Mouse (Mus musculus) mature B cell (primary cell): ENCODE data around the gene Mier2.

Experiments
- in situ Hi-C: fragments of 300-500 bp; cut with MboI; formaldehyde crosslinking; loops from 2 replicates; pipeline ENCODE4 v1.14.3; 2019

Mier2 gene

DNA sequence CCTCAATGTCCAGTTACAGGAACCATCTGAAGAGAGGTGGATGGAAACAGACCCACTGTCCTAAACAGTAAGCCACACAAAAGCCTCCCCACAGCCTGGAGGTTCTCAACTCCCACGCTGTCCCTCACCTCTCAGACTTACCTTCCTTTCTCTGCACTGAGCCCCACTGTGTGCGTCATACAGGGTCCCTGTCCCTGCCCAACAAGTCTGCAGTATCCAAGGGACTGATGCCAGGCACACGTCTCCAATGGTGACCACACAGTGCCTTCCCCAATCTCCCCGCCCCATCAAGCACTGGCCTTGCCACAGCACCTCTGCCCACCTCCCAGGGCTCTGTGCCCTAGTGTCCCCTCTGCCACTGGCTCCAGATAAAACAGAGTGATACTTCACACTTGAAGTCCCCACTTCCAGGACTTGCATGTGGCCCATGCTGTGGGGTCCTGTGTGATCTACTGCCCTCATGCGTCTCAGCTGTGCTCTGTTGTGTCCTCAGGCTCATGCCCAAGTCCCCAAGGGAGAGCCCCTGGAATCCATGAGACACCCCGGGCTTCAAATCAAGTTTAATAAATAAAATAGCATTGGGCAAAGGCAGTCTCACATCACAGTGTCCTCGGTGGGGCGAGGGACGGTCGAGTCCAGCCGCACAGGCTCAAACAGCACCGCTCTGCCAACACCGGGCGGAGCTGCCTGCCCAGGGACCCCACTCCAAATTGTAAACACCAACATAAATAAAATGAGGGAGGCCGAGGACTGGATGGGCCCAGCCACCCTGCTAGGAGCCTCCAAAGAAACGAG, 15.1 kb downstream of the Mier2 start:
- in situ Hi-C loops = no loop called here

DNA sequence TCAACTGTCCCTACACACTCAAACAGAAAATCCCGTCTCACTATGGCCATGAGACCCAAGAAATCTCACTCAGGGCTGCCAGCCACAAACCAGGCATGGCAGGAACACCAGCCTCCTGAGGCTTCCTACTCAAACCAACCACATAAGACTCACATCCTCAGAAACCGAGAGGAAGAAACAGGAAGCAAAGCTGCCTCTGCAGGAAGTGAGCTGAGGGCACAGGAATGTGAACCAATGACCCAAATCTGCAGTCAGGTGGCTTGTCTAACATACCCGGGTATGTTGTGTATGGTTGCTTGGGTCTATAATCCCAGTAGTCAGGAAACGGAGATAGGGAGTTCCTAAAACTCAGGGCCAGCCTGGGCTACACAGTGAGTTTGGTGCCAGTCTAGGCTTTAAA, 16.1 kb downstream of the Mier2 start:
- in situ Hi-C loops = no loop called here

DNA sequence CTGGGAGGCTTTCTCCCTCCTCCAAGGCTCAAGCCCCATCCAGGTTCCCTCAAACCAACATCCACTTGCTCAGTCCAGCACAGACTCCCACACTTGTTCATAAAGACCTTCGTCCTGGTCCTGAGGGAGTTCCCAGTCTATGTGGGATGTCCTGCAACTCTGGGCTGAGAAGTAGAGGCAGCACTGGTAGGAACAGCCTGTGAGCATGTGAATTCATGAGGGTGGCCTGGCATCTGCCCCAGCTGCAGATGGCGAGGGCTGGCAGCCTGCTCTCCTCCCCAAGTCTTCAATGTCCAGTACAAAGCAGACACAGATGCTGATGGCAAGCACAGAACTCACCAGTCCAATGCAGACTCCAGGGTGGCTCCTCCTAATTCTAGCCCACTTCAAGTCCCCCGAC, 16.7 kb downstream of the Mier2 start:
- in situ Hi-C loops = no loop called here

DNA sequence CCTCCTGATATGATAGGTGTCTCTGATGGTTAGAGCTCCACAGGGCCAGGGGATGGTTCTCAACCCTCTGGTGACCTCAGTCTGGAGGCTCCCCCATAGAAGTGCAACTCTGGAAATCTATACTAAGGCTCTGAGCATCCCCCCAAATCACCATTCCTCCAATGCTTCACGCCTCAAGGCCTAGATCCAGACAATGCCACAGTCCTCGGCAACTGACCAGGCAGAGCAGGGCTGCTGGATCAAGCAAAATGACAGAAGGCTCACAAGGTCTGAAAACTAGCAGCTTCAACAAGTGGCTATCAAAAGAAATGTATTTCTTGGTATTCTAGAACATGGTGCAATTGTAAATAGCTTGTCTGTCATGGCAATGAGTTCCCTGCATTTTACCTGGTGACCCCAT, 17.2 kb downstream of the Mier2 start:
- in situ Hi-C loops = no loop called here

DNA sequence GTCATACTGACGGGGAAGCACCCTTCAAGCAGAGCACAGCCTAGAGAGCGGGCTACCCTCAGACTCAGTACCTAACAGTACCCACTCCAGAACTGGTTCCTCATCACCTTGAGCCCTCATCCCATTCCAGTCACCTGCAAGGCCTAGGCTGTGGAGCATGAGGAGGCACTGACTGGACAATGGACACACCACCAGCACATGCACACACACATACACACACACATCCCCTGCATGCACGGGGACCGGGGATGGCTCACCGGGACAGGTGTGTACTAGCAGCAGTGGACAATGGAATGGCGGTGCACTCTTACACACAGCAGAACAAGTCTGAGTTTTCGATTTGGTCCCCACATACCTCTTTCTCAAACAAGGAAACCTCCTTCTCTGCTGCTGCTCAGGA, 17.7 kb downstream of the Mier2 start:
- in situ Hi-C loops = no loop called here

DNA sequence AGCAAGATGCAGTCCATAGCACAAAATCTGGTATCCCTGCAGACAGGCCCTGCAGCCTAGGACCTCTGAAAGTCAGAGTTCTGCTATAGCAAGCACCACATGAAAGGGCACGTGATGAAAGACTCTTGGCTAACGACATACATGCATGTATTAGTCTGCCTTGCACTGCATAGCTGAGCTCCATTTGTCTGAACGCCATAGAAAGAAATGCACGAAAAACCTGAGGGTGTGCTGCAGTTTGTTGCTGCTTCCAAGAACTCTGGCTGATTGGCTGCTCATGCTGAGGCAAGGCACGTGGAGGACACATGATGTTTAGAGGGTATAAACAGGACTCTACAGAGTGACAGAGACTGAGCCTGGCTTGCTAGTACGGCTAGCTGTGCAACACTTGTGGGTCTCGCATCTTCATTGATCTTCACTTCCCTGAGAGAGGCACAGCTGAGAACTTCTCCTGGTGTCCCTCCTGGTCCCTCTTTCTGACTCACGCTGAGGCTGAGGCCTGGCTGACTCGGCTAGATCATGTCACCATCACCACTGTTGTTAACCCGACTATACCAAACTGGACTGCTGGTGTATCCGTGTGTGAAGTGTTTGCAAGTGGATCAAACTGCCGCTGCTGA, 18.4 kb downstream of the Mier2 start:
- in situ Hi-C loops = no loop called here

DNA sequence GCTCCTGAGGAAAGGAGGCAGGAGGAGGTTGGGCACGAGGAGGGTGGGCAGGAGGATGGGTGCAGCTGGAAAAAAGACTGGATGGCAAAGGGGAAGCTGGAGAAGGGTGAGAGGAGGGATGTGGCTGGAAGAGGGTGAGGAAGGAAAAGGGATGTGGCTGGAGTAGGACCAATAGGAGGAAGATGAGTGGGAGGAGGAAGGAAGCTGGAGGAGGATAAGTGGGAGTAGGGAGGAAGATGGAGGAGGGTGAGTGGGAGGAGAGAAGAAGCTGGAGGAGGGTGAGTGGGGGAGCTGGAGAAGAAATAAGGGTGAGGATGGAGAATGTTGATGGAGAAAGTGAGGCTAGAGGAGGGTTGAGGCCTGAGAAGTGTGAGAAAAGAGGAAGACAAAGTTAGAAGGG, 19.6 kb downstream of the Mier2 start:
- in situ Hi-C loops = no loop called here

DNA sequence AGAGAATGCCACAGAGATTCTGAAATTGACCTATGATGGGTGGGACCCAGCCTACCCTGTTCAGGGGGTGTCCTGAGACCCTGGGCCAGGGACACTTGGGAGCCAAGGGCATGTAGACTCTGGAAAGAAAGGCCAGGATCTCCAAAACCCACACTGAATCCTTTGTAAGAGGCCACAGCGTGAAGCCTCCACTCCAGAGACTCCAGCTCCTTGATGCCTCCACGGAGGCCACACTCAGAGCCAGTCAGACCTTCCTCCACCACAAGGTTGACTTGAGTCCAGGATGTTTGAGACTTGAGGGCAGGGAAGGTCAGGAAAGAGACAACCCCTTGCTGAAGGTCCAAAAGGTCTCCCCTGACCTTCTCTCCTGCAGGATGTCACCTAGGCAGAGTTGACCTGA, 20.6 kb downstream of the Mier2 start:
- in situ Hi-C loops = no loop called here

DNA sequence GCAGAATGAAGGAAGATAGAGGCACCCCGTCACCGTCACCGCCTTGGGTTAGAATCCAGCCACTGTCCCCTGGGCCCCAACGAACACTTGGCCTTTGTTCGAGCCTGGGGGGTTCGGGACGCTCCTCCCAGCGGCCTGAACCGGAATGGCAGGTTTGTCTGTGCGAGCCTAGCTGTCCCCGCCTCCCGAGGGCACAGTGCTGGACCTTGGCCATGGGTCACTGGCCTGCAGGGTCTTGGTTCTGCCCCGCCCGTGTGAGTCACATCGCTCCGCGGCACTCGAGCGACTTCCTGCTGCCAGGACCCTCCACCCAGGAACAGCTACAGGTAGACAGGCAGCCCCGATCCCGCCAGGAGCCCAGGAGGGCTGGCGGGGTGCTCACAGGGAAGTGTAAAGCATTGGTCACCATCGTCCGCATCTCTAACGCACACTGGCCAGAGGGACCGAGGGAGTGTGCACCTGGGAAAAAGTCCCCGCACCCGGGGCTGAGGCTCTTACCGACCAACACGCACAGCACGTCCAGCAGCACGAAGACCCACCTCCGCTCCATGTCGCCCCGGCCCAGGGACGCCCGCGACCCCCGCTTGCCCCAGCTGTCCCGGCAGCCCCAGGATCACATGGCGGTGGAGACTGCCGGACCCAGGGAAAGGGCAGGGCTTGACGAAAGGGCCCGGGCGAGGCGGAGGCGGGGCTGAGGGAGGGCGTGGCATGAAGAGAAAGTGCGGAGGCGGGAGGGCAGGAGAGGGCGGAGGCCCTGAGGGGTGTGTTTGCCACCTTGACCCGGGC, 21.7 kb downstream of the Mier2 start, which contains the start of gene Plpp2:
TSS of gene Plpp2 (minus strand) at position 671 of the 786 bp plus-strand sequence.
- in situ Hi-C loops = no loop called here

DNA sequence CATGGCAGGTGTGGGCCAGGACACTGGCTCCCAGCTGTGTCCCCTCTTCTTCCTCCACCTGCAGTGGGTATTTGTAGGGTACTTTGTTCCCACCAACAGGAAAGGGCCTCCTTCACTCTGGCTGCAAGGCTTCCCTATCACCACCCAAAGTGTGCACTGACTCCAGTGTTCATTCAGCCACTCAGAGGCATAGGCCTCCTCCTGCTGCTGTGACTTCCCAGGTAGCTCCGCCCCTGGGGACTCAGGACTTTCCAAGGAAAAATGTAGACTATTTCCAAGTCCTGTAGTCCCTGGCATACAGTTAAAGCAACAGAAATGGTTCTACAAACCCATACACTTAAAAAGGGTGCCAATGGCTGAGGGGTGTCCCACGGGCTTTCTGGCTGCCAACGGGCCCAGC, 22.3 kb downstream of the Mier2 start:
- in situ Hi-C loops = no loop called here

DNA sequence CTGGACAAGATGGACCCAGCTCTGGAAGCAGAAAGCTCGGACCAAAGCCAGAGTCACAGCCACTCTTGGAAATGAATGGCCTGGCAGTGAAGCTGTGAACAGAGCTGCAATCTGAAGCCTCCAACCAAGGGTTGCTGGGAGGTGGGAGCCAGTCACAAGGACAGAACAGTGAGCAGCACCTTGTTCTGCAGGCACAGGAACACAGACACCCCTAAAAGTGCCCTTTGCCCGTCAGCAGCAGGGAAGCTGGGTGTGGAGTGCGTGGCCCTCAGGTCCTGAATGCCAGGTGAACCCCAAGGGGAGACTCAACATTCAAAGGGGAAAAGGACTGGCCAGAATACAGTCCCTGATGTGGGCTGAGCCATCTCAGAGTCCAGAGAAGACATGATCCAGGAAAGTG, 23.4 kb downstream of the Mier2 start:
- in situ Hi-C loops = no loop called here

DNA sequence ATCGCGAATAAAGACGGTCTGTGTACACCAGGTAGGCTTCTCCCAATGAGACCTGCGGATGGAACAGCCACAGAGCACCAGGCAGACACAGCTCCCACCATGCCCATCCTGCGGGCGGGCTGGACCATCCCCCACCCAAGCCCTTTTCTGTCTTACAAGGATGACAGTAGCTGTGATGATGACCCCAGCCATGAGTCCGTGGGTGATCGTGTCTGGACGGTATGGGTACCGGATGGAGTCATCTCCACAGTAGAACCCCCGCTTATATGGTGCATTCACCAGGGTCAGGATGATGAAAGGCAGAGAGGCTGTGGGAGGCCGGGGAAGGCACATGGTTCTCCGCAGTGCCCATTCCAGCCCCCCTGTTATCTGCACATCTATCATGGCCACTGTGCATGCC, 24.3 kb downstream of the Mier2 start:
- in situ Hi-C loops = no loop called here

DNA sequence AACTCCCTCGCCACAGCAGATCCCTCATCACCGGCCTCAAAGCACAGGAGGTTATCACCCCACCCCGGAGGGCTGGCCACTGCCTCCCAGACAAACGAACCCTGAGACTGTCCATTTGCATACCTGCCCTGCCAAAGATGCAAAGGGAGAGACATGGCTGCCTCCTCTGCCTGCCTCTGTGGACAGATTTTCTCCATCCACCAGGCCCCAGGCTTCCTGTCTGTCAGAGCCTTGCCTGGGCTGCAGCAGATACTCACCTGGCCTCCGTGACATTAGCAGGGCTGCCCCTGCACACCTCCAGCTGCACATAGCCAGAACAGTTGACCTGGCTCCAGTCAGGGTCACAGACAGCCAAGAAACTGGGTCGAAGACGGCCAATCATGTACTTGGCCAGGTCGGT, 24.8 kb downstream of the Mier2 start:
- in situ Hi-C loops = no loop called here

DNA sequence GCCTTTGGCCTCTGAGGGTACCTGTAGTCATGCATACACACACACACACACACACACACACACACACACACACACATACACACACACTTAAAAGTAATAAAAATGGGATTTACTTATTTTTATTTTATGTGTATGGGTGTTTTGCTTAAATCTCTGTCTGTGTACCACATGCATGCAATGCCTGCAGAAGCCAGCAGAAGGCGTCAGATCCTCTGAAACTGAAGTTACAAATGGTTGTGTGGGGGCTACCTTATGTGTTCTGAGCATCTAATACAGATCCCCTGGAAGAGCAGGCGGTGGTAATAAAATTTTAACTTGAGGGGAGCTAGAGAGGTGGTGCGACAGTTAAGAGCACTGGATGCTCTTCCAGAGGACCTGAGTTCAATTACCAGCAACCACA, 26.9 kb downstream of the Mier2 start:
- in situ Hi-C loops = no loop called here

DNA sequence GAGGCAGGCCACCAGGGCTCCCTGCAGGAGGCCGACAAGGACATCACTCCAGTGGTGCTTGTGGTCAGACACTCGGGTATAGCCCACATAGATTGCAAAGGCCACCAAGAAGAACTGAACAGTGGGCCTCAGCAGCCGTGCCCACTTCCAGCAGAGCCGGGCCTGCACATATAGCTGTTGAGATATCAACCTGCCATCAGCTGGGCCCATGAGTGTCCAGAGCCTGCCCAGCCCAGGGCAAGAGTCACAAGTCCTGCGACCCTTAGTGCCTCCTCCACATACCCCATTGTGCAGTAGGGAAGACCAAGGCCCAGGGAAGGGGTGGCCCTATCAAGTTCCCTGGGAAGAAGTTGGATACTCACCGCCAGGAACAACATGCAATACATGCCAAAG, 27.6 kb downstream of the Mier2 start:
- in situ Hi-C loops = no loop called here

DNA sequence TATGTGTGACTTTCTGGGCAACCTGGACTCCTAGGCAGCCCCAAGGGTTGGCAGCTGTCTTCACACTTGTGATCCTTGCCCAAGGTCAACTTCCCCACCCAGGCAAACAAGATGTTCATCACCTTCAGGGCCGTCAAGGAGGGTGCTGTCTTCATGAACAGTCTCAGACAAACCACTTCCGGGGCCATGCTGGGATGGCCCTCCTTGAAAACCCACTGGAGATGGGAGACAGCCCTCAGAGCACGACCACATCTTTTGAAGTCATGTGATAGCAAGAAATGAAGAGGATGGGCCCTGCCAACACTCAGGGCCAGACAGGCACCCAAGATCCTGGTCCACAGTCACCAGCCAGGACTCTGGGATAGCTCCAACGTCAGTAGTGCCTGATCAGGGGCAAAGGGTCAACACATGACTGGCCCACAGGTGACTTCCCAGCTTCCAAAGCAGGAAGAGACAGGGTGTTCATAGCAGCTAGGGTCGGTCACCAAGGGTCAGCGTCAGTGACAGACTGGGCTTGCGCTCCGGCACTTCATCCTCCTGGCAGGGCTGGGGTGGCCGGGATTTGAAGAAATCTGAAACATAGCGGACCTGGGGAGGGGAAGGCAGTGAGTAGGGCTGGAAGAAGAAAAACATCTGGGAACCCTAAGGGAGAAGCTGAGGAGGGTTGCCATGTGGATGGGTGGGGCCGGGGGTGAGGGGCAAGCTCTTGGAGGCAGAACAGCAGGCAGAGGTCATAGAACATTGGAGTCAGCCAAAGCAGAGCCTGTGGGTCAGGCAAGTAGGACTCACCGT, 28.1 kb downstream of the Mier2 start:
- in situ Hi-C loops = no loop called here

DNA sequence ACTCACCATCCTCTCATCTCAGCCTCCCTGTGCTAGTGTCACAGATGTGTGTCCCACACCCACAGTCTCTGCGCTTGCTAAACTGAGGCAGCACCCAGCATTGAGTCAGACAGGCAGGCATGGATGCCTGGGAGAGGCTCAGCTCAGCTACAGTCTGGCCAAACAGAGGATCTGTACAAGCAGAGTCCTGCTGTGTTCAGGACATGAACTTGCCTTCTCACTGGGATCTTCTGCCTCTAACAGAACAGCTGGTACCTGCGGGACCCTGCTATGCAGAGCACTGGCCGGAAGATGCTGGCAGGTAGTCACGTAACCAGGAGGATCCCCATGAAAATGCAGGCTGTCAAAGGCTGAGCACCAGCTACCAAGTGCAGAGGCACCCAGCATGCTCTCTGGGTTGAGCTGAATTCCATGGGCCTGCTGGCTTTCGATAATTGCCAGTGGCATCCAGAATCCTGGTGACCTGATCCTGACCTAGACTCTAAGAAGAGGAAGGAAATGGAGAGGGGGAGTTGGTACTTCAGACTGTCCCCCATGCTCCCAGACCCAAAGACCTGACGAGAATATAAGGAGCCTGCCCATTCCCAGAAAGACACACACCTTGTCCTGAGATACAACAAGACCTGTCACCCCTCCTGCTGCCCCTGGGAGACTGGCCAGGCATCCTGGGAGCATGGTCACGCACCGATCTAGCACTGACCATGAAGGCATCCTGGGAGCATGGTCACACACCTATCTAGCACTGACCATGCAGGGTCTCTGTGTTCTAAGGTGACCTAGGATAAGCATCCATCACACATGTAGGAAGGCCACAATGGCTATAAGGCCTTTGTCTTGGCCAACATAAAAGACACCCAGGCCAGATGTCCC, 29.3 kb downstream of the Mier2 start:
- in situ Hi-C loops = no loop called here

DNA sequence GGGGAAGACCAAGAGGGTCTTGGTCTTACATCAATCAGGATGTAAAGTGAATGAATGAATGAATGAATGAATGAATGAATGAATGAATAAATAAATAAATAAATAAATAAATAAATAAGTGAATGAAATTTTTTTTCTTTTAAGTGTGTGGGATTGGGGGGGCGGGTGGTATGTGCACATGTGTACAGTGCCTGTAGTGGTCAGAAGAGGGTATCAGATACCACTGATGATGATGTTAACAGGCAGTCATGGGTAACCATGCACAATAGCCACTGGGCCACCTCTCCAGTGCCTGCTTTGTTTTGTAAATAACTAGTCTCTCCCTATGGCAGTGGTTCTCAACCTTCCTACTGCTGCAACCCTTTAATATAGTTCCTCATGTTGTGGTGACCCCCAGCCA, 30.6 kb downstream of the Mier2 start:
- in situ Hi-C loops = no loop called here

DNA sequence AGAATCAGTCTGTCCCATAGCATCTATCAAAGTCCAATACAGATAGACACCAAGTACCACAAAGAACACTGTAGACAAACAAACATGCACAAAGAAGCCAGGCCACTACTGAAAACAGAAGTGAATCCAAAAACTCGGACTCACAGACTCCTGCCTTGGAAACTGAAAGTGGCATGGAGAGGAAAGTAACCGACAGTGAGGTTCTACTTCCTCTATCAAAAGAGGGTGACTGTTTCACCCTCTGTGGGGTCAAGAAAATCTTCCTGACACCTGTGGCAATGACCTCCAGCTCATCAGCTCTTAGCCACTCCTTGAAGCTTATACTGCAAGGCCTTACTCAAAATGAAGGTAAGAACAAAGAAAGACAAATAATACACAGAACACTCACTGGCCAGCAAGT, 48.3 kb downstream of the Mier2 start:
- in situ Hi-C loops = no loop called here

DNA sequence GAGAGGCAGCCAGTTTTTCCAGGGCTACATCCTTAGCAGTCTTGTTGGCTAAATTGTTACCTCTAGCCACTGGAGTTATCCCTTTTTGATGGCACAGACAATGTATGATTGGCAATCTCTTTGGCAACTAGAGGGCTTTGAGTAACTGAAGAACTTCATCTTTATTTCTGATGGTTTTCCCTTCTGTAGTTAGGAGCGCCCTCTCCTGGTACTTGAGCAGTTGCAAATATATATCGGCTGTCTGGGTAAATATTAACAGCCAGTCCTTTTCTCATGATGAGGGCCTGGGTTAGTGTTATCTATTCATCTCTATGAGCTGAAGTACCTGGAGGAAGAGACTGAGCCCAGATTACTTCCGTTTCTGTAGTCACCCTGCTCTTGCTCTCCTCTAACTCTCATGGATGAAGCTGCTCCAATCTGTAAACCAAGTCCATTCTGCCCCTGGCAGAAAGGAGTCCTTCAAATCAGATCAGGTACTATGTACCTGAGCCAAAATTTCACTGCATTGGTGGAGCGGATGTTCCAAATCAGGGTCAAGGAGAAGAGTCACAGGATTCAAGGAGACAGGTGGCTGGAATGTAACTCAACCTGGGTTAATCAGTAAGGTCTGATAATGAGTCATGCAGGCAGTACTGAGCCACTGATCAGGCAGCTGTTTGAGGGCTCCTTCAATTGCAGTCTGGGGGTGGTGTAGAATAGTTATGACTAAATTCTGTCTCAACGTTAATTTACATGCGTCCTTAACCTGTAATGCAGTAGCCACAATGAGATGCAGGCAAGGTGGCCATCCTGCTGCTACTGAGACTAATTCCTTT, 52.0 kb downstream of the Mier2 start:
- in situ Hi-C loops = no loop called here
